Mouse (Mus musculus) embryonic facial prominence, embryonic 14.5 days (tissue): ENCODE data around the gene Rabep2. TPM values are rescaled to one million over a fixed set of nuclear protein-coding genes. Genes with fewer than 3 reads are reported as not detected.

Experiments
- ATAC-seq: fragments of 200-750 bp; cut with Nextera tagmentation; 2 replicates; pipeline ENCODE4 v1.8.0; 2017; ENCODE audit warnings: low read depth, moderate number of reproducible peaks, moderate TSS enrichment
- DNase-seq: peaks from one replicate; pipeline ENCODE4 v3.0.0-alpha.2; 2015; ENCODE audit warnings: low spot score
- H3K27ac ChIP-seq: fragments of 300-500 bp; sonication (generic); replicated peaks from 2 replicates; pipeline ENCODE4 v1.5.1; 2014; ENCODE audit warnings: low read depth, mild to moderate bottlenecking, low read length, moderate library complexity
- H3K27me3 ChIP-seq: fragments of 300-500 bp; sonication (generic); replicated peaks from 2 replicates; pipeline ENCODE4 v1.6.1; 2014; ENCODE audit warnings: low read length; ENCODE audit not compliant: control insufficient read depth, insufficient read depth
- H3K36me3 ChIP-seq: fragments of 300-500 bp; sonication (generic); 2 replicates; pipeline ENCODE4 v1.6.1; 2014; ENCODE audit warnings: low read length, mixed read lengths; ENCODE audit not compliant: control insufficient read depth, insufficient read depth
- H3K4me1 ChIP-seq: fragments of 300-500 bp; sonication (generic); 2 replicates; pipeline ENCODE4 v1.6.1; 2014; ENCODE audit warnings: antibody characterized with exemption, low read length; ENCODE audit not compliant: control insufficient read depth, insufficient read depth
- H3K4me2 ChIP-seq: fragments of 300-500 bp; sonication (generic); 2 replicates; pipeline ENCODE4 v1.6.1; 2014; ENCODE audit warnings: low read depth, mild to moderate bottlenecking, low read length, moderate library complexity, mixed read lengths
- H3K4me3 ChIP-seq: fragments of 300-500 bp; sonication (generic); 2 replicates; pipeline ENCODE4 v1.5.1; 2014; ENCODE audit warnings: low read depth, mild to moderate bottlenecking, low read length
- H3K9ac ChIP-seq: fragments of 300-500 bp; sonication (generic); 2 replicates; pipeline ENCODE4 v1.6.1; 2014; ENCODE audit warnings: low read depth, mild to moderate bottlenecking, low read length, moderate library complexity, mixed read lengths
- H3K9me3 ChIP-seq: fragments of 300-500 bp; sonication (generic); 2 replicates; pipeline ENCODE4 v1.6.1; 2016; ENCODE audit warnings: low read length; ENCODE audit not compliant: control insufficient read depth
- WGBS: fragments of 180-500 bp; shearing (Covaris S2); extraction: QIAGEN DNeasy Blood & Tissue Kit; methylation state at CpG from one replicate; pipeline ENCODE4 v1.1.7; 2014; 5-methylcytosine and 5-hydroxymethylcytosine counted together
- polyA plus RNA-seq: library from polyadenylated mRNA; unstranded; fragments of >200 nt; fragmentation: Nextera tagmentation; extraction: Ambion mirVana; gene quantifications from 2 replicates; pipeline ENCODE4 v1.2.1, GENCODE M21; 2014

Rabep2 gene
- polyA plus RNA-seq, 1 experiment from 2014 or later: 26.4 TPM

- H3K4me3 ChIP-seq: no peak overlapping the region
- H3K4me2 ChIP-seq: no peak overlapping the region
- H3K27me3 ChIP-seq: no peaks in the 10 kb centered on the region
- H3K9me3 ChIP-seq: no peaks in the 10 kb centered on the region
- no peaks in the 10 kb centered on the region for H3K4me1 ChIP-seq
- DNase-seq (no peak), ATAC-seq (no peak)
- H3K9ac ChIP-seq: no peak overlapping the region
- 93% methylated on average over 10 of the region's 10 CpGs for WGBS
- H3K27ac ChIP-seq: no peak overlapping the region
- peaks cover 61% of the 10 kb centered on the region for H3K36me3 ChIP-seq
Measured at GRCm38 (mm10) chr7:126443997-126444396, 15.4 kb downstream of the Rabep2 start.

GRCm38 (mm10) chr7:126444536-126444935, 16.0 kb downstream of the Rabep2 start:
- H3K36me3 ChIP-seq: peaks cover 61% of the 10 kb centered on the region
- DNase-seq (no peak), ATAC-seq (no peak)
- no peaks in the 10 kb centered on the region for H3K4me1 ChIP-seq
- no peak overlapping the region for H3K4me3 ChIP-seq
- 97% methylated on average over 9 of the region's 9 CpGs for WGBS
- no peak overlapping the region for H3K4me2 ChIP-seq
- no peak overlapping the region for H3K27ac ChIP-seq
- H3K9ac ChIP-seq: no peak overlapping the region
- no peaks in the 10 kb centered on the region for H3K9me3 ChIP-seq
- H3K27me3 ChIP-seq: no peaks in the 10 kb centered on the region

GRCm38 (mm10) chr7:126445104-126445815, 16.7 kb downstream of the Rabep2 start:
- Histone ChIP-seq H3K4me1 (no peaks in the 10 kb centered on the region), H3K27ac (no peak overlapping the region), H3K4me2 (no peak overlapping the region), H3K27me3 (no peaks in the 10 kb centered on the region), H3K9ac (no peak overlapping the region), H3K4me3 (no peak overlapping the region), H3K36me3 (peaks cover 57% of the 10 kb centered on the region), H3K9me3 (no peaks in the 10 kb centered on the region)
- WGBS: 91% methylated on average over 15 of the region's 15 CpGs
- DNase-seq (no peak), ATAC-seq (no peak)

- no peak overlapping the region for H3K4me3 ChIP-seq
- H3K27ac ChIP-seq: no peak overlapping the region
- H3K4me1 ChIP-seq: no peaks in the 10 kb centered on the region
- no peaks in the 10 kb centered on the region for H3K27me3 ChIP-seq
- H3K9ac ChIP-seq: no peak overlapping the region
- ATAC-seq (no peak), DNase-seq (no peak)
- peaks cover 50% of the 10 kb centered on the region for H3K36me3 ChIP-seq
- no peaks in the 10 kb centered on the region for H3K9me3 ChIP-seq
- H3K4me2 ChIP-seq: no peak overlapping the region
- 92% methylated on average over 21 of the region's 21 CpGs for WGBS
Measured at GRCm38 (mm10) chr7:126446217-126446616, 17.7 kb downstream of the Rabep2 start.

GRCm38 (mm10) chr7:126448481-126448880, 19.9 kb downstream of the Rabep2 start:
- DNase-seq (no peak), ATAC-seq (no peak)
- no peak overlapping the region for H3K4me3 ChIP-seq
- no peak overlapping the region for H3K27ac ChIP-seq
- no peaks in the 10 kb centered on the region for H3K9me3 ChIP-seq
- H3K9ac ChIP-seq: no peak overlapping the region
- no peak overlapping the region for H3K4me2 ChIP-seq
- 91% methylated on average over 19 of the region's 19 CpGs for WGBS
- peaks cover 40% of the 10 kb centered on the region for H3K36me3 ChIP-seq
- no peaks in the 10 kb centered on the region for H3K27me3 ChIP-seq
- H3K4me1 ChIP-seq: no peaks in the 10 kb centered on the region

GRCm38 (mm10) chr7:126449991-126450390, 21.4 kb downstream of the Rabep2 start:
- H3K36me3 ChIP-seq: peaks cover 30% of the 10 kb centered on the region
- WGBS: 89% methylated on average over 18 of the region's 18 CpGs
- H3K4me2 ChIP-seq: no peak overlapping the region
- H3K4me1 ChIP-seq: no peaks in the 10 kb centered on the region
- DNase-seq: no peak
- no peak for ATAC-seq
- no peak overlapping the region for H3K4me3 ChIP-seq
- H3K9me3 ChIP-seq: no peaks in the 10 kb centered on the region
- H3K27me3 ChIP-seq: no peaks in the 10 kb centered on the region
- H3K9ac ChIP-seq: no peak overlapping the region
- no peak overlapping the region for H3K27ac ChIP-seq

GRCm38 (mm10) chr7:126450641-126451040, 22.1 kb downstream of the Rabep2 start:
- no peak overlapping the region for H3K27ac ChIP-seq
- no peaks in the 10 kb centered on the region for H3K27me3 ChIP-seq
- no peak overlapping the region for H3K4me3 ChIP-seq
- WGBS: 89% methylated on average over 6 of the region's 6 CpGs
- DNase-seq (no peak), ATAC-seq (no peak)
- no peaks in the 10 kb centered on the region for H3K9me3 ChIP-seq
- no peak overlapping the region for H3K4me2 ChIP-seq
- H3K4me1 ChIP-seq: no peaks in the 10 kb centered on the region
- H3K36me3 ChIP-seq: peaks cover 24% of the 10 kb centered on the region
- no peak overlapping the region for H3K9ac ChIP-seq

- H3K4me3 ChIP-seq: no peak overlapping the region
Measured at GRCm38 (mm10) chr7:126452244-126452643, 23.7 kb downstream of the Rabep2 start.

GRCm38 (mm10) chr7:126453861-126454260, 25.3 kb downstream of the Rabep2 start:
- no peak for DNase-seq
- H3K36me3 ChIP-seq: no peaks in the 10 kb centered on the region
- ATAC-seq: no peak
- H3K27ac ChIP-seq: no peak overlapping the region
- H3K9me3 ChIP-seq: no peaks in the 10 kb centered on the region
- H3K4me3 ChIP-seq: no peak overlapping the region
- H3K4me1 ChIP-seq: no peaks in the 10 kb centered on the region
- 66% methylated on average over 7 of the region's 7 CpGs for WGBS
- 0 out of 2 replicates have a peak overlapping the region, but pooled peaks have one; percentile 5 for H3K9ac ChIP-seq
- H3K4me2 ChIP-seq: no peak overlapping the region
- H3K27me3 ChIP-seq: no peaks in the 10 kb centered on the region

More at GRCm38 (mm10) chr7:126452244-126452643, 23.7 kb downstream of the Rabep2 start:
- H3K4me2 ChIP-seq: no peak overlapping the region
- no peak for ATAC-seq
- WGBS: 94% methylated on average over 3 of the region's 3 CpGs
- no peaks in the 10 kb centered on the region for H3K4me1 ChIP-seq
- H3K36me3 ChIP-seq: peaks cover 8% of the 10 kb centered on the region; the same call in 1 of the 2 replicates
- no peak overlapping the region for H3K27ac ChIP-seq
- no peak for DNase-seq
- no peaks in the 10 kb centered on the region for H3K9me3 ChIP-seq
- H3K9ac ChIP-seq: no peak overlapping the region
- no peaks in the 10 kb centered on the region for H3K27me3 ChIP-seq
